In genomic region chr2:91196577-91197001, GRCm38 (mm10) we compare ENCODE assay signal across 9 mouse cellular contexts. TPM values are rescaled to one million over a fixed set of nuclear protein-coding genes. Genes with fewer than 3 reads are reported as not detected.
DNase-seq lines count a peak whose midpoint lies in the region; ATAC-seq and TF ChIP-seq lines count a peak whose summit lies in the region.
"Had no signal": no experiment of that assay in that cellular context is flagged by ENCODE, and none has a peak within 500 bp of the region (broad histone marks: within the 10 kb centered on the region; RNA-seq: fewer than 3 reads in every experiment).

No protein-coding gene starts in this region.

- 60% methylated on average over 3 of the region's 3 CpGs for WGBS in heart, embryonic 10.5 days
- WGBS in lung, embryonic 16.5 days = 37% methylated on average over 3 of the region's 3 CpGs
- 78% methylated on average over 3 of the region's 3 CpGs for WGBS in limb, embryonic 10.5 days

- no peaks in the 10 kb centered on the region for H3K9me3 ChIP-seq in heart, embryonic 10.5 days
- H3K9me3 ChIP-seq in lung, embryonic 16.5 days (ENCODE audit: control insufficient read depth, low read length) = no peaks in the 10 kb centered on the region
- H3K9me3 ChIP-seq in limb, embryonic 10.5 days (replicated peaks) = no peaks in the 10 kb centered on the region
- H3K9me3 ChIP-seq: midbrain, embryonic 12.5 days had no signal

- no peak overlapping the region for H3K27ac ChIP-seq in heart, embryonic 10.5 days
- peak overlapping the region; percentile 89 for H3K27ac ChIP-seq in bone marrow macrophage, adult 2 months (ENCODE audit: insufficient read depth, low read depth, low read length)
- peak overlapping the region; percentile 66 for H3K27ac ChIP-seq in lung, embryonic 16.5 days (ENCODE audit: low read length)
- H3K27ac ChIP-seq in limb, embryonic 10.5 days = no peak overlapping the region
- H3K27ac ChIP-seq: midbrain, embryonic 12.5 days had no signal

- peaks cover 8% of the 10 kb centered on the region for H3K4me1 ChIP-seq in heart, embryonic 10.5 days
- peaks cover 29% of the 10 kb centered on the region for H3K4me1 ChIP-seq in bone marrow macrophage, adult 2 months (ENCODE audit: control insufficient read depth, insufficient read depth, low read length)
- peaks cover 19% of the 10 kb centered on the region; the same call in 1 of the 2 replicates for H3K4me1 ChIP-seq in lung, embryonic 16.5 days (replicated peaks; ENCODE audit: control insufficient read depth, insufficient read depth, low read length)
- peaks cover 25% of the 10 kb centered on the region for H3K4me1 ChIP-seq in limb, embryonic 10.5 days

- intact Hi-C loops in heart, postnatal 14 days (cut with DNase I) = no loop called here

- no peak overlapping the region for H3K4me3 ChIP-seq in heart, embryonic 10.5 days
- no peak overlapping the region for H3K4me3 ChIP-seq in bone marrow macrophage, adult 2 months (ENCODE audit: insufficient read depth, low read length)
- no peak overlapping the region for H3K4me3 ChIP-seq in lung, embryonic 16.5 days (ENCODE audit: low read length)
- H3K4me3 ChIP-seq in limb, embryonic 10.5 days = no peak overlapping the region
- H3K4me3 ChIP-seq: midbrain, embryonic 12.5 days had no signal

- no peak for TF ChIP-seq POLR2A in bone marrow macrophage, adult 2 months (IDR thresholded peaks at IDR 0.05; ENCODE audit: borderline replicate concordance, low read depth, low read length)

- ATAC-seq in lung, embryonic 16.5 days (ENCODE audit: low read depth) = peak; percentile 13

- H3K36me3 ChIP-seq in heart, embryonic 10.5 days = no peaks in the 10 kb centered on the region
- no peaks in the 10 kb centered on the region for H3K36me3 ChIP-seq in lung, embryonic 16.5 days (ENCODE audit: control insufficient read depth, insufficient read depth, low read length)
- no peaks in the 10 kb centered on the region for H3K36me3 ChIP-seq in limb, embryonic 10.5 days
- H3K36me3 ChIP-seq: midbrain, embryonic 12.5 days had no signal

- TF ChIP-seq CTCF in bone marrow macrophage, adult 2 months (IDR thresholded peaks at IDR 0.05; ENCODE audit: low read depth, low read length) = no peak

- DNase-seq in heart, adult 18-20 months = peak; percentile 77 to 81
- no peak for DNase-seq in heart, embryonic 10.5 days (ENCODE audit: low spot score)
- peak; percentile 34 to 55 for DNase-seq in heart, postnatal 14 days
- DNase-seq in cerebellum, postnatal 25 days = no peak
- DNase-seq in limb, embryonic 10.5 days (ENCODE audit: low spot score) = no peak
- DNase-seq in cerebellum, postnatal 4 days (ENCODE audit: low spot score in 2 of 2) = no peak

- no peak overlapping the region for H3K9ac ChIP-seq in lung, embryonic 16.5 days (ENCODE audit: low read length)
- H3K9ac ChIP-seq: midbrain, embryonic 12.5 days had no signal

- no peak overlapping the region for H3K4me2 ChIP-seq in lung, embryonic 16.5 days (ENCODE audit: low read depth, low read length)
- H3K4me2 ChIP-seq: midbrain, embryonic 12.5 days had no signal

- H3K27me3 ChIP-seq in heart, embryonic 10.5 days (ENCODE audit: insufficient read depth, poor library complexity, severe bottlenecking) = peaks cover 3% of the 10 kb centered on the region; the same call in 1 of the 2 replicates
- no peaks in the 10 kb centered on the region for H3K27me3 ChIP-seq in lung, embryonic 16.5 days (ENCODE audit: control insufficient read depth, insufficient read depth, low read depth, low read length)
- peaks cover 5% of the 10 kb centered on the region; the same call in 1 of the 2 replicates for H3K27me3 ChIP-seq in limb, embryonic 10.5 days (ENCODE audit: low read depth, poor library complexity, severe bottlenecking)

RNA-seq across cellular contexts. Expression of gene Nr1h3, which starts 6.0 kb away (rescaled TPM):
- total RNA-seq in heart, adult 18-20 months (2021) = 10 to 100 TPM; 18.1 to 26.5 TPM
- polyA plus RNA-seq in heart, embryonic 10.5 days (2016; fragmentation: Nextera tagmentation; extraction: Ambion mirVana) = 1.9 and 4.5 TPM in 2 replicates
- 12.7 and 15.9 TPM in 2 replicates for polyA plus RNA-seq in bone marrow macrophage, adult 2 months (2012; ENCODE audit: insufficient read depth, insufficient read length, missing spikeins)
- total RNA-seq in heart, postnatal 14 days (2021) = 10 to 100 TPM in 1 of 2 experiments, 1 to 10 TPM in 1; 8.6 to 11.8 TPM
- 27.0 and 30.8 TPM in 2 replicates for polyA plus RNA-seq in lung, embryonic 16.5 days (2015; fragmentation: Nextera tagmentation; extraction: Ambion mirVana)
- 1.5 and 1.7 TPM in 2 replicates for polyA plus RNA-seq in limb, embryonic 10.5 days (2016; fragmentation: Nextera tagmentation; extraction: Ambion mirVana)

RNA-seq across cellular contexts. Expression of gene Acp2, which starts 6.1 kb away (rescaled TPM):
- total RNA-seq in heart, adult 18-20 months (2021) = 10 to 100 TPM; 15.1 to 20.2 TPM
- 17.6 and 24.2 TPM in 2 replicates for polyA plus RNA-seq in heart, embryonic 10.5 days (2016; fragmentation: Nextera tagmentation; extraction: Ambion mirVana)
- 141 and 149 TPM in 2 replicates for polyA plus RNA-seq in bone marrow macrophage, adult 2 months (2012; ENCODE audit: insufficient read depth, insufficient read length, missing spikeins)
- 10 to 100 TPM; 18.1 to 19.7 TPM for total RNA-seq in heart, postnatal 14 days (2021)
- 32.6 and 33.3 TPM in 2 replicates for polyA plus RNA-seq in lung, embryonic 16.5 days (2015; fragmentation: Nextera tagmentation; extraction: Ambion mirVana)
- 23.8 and 27.3 TPM in 2 replicates for polyA plus RNA-seq in limb, embryonic 10.5 days (2016; fragmentation: Nextera tagmentation; extraction: Ambion mirVana)

RNA-seq across cellular contexts. Expression of gene Madd, which starts 13.0 kb away (rescaled TPM):
- total RNA-seq in heart, adult 18-20 months (2021) = 1 to 10 TPM; 6.0 to 6.1 TPM
- polyA plus RNA-seq in heart, embryonic 10.5 days (2016; fragmentation: Nextera tagmentation; extraction: Ambion mirVana) = 6.8 and 7.7 TPM in 2 replicates
- 82.1 and 88.6 TPM in 2 replicates for polyA plus RNA-seq in bone marrow macrophage, adult 2 months (2012; ENCODE audit: insufficient read depth, insufficient read length, missing spikeins)
- total RNA-seq in heart, postnatal 14 days (2021) = 1 to 10 TPM; 6.6 to 7.7 TPM
- polyA plus RNA-seq in lung, embryonic 16.5 days (2015; fragmentation: Nextera tagmentation; extraction: Ambion mirVana) = 10.4 and 12.7 TPM in 2 replicates
- polyA plus RNA-seq in limb, embryonic 10.5 days (2016; fragmentation: Nextera tagmentation; extraction: Ambion mirVana) = 8.4 and 10.9 TPM in 2 replicates

RNA-seq across cellular contexts. Expression of gene Ddb2, which starts 40.2 kb away (rescaled TPM):
- 1 to 10 TPM; 2.3 to 3.4 TPM for total RNA-seq in heart, adult 18-20 months (2021)
- 7.3 and 9.4 TPM in 2 replicates for polyA plus RNA-seq in heart, embryonic 10.5 days (2016; fragmentation: Nextera tagmentation; extraction: Ambion mirVana)
- 12.6 and 13.1 TPM in 2 replicates for polyA plus RNA-seq in bone marrow macrophage, adult 2 months (2012; ENCODE audit: insufficient read depth, insufficient read length, missing spikeins)
- total RNA-seq in heart, postnatal 14 days (2021) = 1 to 10 TPM; 4.6 to 6.3 TPM
- 22.0 and 22.1 TPM in 2 replicates for polyA plus RNA-seq in lung, embryonic 16.5 days (2015; fragmentation: Nextera tagmentation; extraction: Ambion mirVana)
- 10.4 and 12.7 TPM in 2 replicates for polyA plus RNA-seq in limb, embryonic 10.5 days (2016; fragmentation: Nextera tagmentation; extraction: Ambion mirVana)

RNA-seq across cellular contexts. Expression of gene Pacsin3, which starts 59.2 kb away (rescaled TPM):
- total RNA-seq in heart, adult 18-20 months (2021) = 100 to 1,000 TPM; 137 to 170 TPM
- polyA plus RNA-seq in heart, embryonic 10.5 days (2016; fragmentation: Nextera tagmentation; extraction: Ambion mirVana) = 26.0 and 27.4 TPM in 2 replicates
- 0.64 and 1.3 TPM in 2 replicates for polyA plus RNA-seq in bone marrow macrophage, adult 2 months (2012; ENCODE audit: insufficient read depth, insufficient read length, missing spikeins)
- total RNA-seq in heart, postnatal 14 days (2021) = 100 to 1,000 TPM; 106 to 109 TPM
- 52.8 and 57.4 TPM in 2 replicates for polyA plus RNA-seq in lung, embryonic 16.5 days (2015; fragmentation: Nextera tagmentation; extraction: Ambion mirVana)
- polyA plus RNA-seq in limb, embryonic 10.5 days (2016; fragmentation: Nextera tagmentation; extraction: Ambion mirVana) = 23.6 and 37.0 TPM in 2 replicates

Comparison
In these comparisons a context has a peak if more than half of its experiments do, and no peak if none do; other contexts are left out.
1. DNase-seq: peak in heart, adult 18-20 months (2 of 2) and heart, postnatal 14 days (2 of 2); none in heart, embryonic 10.5 days (single experiment), cerebellum, postnatal 25 days (0 of 2), limb, embryonic 10.5 days (single experiment) and cerebellum, postnatal 4 days (0 of 2).
2. H3K27ac ChIP-seq: peak in bone marrow macrophage, adult 2 months (single experiment) and lung, embryonic 16.5 days (single experiment); none in heart, embryonic 10.5 days (single experiment) and limb, embryonic 10.5 days (single experiment).